Mouse (Mus musculus) skeletal muscle tissue, adult 2 months (tissue): Measurements from ENCODE around the gene Eif4enif1.
A peak's percentile ranks its signal among the peaks of the same experiment; 100 is the strongest.
"Not testable (repeated sequence)": the region's sequence is repeated elsewhere in the genome, so short reads cannot be mapped to it uniquely, and the experiment has no call there.

Source experiments
- DNase-seq: peaks from one replicate; pipeline ENCODE4 v3.0.0-alpha.2; 2012; ENCODE audit warnings: low read depth, low spot score

Gene Eif4enif1

DNA sequence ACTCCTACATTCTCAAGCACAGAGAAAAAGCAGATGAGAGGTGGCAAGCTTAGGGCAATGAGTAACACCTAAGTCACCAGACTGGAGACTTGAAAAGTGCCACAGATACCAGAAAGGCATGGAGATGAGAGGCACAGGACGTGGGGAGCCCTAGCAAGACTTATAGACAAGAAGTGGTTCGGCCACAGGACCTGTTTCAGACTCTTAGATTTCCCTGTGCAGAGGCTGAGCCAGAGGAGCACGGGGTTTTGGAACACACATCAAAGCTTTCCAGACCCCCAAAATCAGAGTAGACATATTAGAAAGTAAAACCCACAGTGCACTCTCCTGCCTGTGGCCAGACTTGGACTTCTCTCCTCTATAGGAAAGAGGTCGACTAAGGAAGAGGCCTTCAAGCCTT, 20.9 kb upstream of the Eif4enif1 start:
- DNase-seq, result not testable (repeated sequence)

DNA sequence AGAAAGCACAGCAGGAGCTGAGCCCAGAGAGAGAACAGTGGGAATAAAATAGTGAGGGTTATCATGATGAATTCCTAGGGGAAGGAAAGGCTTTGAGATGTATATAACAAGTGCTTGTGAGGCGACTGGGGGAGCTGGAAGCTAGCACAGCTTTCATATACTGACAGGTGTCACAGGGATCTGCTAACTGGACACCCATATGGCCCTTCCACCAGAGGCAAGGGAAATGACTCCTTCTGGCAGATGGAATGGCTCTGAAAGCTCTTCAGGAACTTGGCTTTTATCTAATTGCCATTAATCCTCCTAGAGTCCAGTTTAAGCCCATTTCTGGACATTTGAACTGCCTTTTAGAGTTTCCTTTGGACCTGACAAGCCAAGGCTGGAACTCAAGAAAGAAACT, 20.2 kb upstream of the Eif4enif1 start:
- not testable (repeated sequence) for DNase-seq

DNA sequence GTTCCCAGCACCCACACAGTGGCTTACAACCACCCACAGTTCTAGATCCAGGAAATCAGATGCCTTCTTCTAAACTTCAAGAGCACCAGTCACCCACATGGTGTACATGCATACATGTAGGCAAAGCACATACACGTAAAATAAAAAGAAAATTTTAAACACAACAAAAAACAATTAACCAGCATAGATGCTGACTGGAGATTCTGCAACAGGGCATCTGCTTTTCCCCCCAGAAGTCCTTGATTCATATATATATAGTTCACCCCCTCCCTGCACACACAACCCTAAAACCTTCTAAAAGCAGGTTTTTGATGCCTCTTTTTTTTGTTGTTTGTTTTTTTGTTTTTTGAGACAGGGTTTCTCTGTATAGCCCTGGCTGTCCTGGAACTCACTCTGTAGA, 19.5 kb upstream of the Eif4enif1 start:
- DNase-seq, result not testable (repeated sequence)

DNA sequence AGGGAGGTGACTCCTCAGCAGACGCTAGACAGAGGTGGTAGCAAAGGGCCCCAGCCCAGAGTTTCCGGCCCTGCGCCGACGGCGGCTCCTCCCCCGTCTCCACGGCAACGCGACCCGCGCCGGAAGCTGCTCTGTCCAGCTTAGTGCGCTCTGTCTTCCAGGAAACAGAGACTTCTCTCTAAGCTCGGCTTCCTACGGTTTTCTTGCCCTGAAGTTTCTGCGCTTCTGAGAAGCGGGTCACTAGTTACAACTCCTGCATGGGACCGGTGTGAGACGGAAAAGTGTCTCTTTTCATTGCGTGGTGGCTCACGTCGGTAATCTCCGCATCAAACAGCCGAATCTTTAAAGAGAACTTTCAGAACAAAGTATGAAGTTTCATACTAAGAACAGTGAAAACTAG, 8.8 kb upstream of the Eif4enif1 start, which contains the start of gene Sfi1:
Sfi1 (minus strand) TSS at position 101 of the 400 bp plus-strand sequence.
- DNase-seq, result no peak

DNA sequence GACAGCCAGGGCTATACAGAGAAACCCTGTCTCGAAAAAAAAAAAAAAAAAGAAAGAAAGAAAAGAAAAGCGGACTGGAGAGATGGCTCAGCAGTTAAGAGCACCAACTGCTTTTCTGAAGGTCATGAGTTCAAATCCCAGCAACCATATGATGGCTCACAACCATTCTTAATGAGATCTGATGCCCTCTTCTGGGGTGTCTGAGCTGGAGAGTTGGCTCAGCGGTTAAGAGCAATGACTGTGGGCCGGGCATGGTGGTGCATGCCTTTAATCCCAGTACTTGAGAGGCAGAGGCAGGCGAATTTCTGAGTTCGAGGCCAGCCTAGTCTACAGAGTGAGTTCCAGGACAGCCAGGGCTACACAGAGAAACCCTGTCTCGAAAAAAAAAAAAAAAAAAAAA, 1.6 kb upstream of the Eif4enif1 start:
- DNase-seq, result not testable (repeated sequence)

DNA sequence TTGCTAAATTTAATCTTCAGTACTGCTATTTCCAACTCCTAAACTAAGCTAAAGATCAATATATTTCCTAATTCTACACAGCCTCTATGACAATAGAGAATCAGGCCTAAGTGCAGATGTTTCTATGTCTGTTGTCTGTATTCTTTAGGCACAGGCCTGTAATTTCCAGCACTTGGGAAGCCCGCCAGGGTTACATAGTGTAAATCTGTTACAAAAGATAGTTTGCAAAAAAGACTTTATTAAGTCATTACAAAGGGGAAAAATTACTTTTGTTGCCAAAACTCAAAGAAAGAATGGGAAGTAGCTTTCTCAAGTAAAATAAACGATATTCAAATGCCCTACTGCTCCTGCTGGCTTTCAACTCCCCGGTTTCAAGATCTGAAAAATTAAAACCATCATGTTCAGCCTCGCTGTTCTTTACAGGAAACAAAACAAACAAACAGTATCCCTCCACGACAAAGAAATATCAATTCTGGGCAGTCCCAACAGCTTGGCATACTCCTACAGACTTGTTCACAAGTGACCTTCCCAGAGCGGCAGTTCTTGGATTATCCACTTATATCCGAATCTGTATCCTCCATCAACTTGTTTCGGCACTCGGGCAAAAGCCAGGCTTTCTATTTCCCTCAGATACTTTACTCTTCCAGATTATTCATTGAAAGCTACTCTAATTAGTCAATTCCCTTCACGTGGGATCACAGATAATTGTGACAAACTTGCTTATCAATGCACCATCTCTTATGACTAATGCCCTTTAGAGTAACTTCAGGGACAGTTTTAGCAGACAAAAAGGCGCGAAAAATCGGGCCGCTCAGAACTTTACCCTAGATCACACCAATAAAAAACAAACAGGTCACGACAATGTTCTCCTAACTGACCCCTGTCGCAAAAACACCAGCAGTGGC, 614 bp upstream of the Eif4enif1 start:
- DNase-seq, result no peak

DNA sequence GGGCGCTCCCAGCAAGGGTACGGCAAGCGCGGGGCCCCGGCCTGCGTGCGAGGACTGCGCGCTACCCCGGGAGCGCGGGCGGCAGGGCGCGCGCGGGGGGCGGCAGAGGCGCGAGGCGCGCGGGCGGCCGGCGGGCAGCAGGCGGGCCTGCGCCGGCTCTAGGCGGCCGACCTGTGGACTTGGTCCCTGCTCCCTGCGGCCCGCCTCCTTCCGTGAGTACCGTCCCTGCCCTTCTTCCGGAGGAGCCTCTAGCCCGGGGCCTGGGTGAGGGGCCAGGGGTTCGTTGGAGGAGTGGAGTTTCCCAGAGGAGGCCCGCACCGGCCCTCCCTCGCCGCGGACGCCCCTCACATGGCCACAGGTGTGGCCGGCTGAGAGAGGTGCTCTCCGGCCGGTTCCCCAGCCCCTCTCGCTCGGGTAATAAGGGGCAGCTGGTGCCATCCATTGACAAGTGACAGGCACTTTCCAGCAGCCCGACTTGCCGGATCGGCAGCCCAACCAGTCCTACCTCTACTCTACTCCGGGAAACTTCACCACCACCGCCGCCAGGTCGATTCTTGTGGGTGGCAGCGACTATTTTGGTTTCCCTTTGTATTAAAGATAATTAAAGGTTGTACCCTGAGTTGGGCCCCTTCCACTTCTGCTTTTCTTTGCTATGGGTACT, 719 bp downstream of the Eif4enif1 start:
- DNase-seq, result peak; percentile 15

DNA sequence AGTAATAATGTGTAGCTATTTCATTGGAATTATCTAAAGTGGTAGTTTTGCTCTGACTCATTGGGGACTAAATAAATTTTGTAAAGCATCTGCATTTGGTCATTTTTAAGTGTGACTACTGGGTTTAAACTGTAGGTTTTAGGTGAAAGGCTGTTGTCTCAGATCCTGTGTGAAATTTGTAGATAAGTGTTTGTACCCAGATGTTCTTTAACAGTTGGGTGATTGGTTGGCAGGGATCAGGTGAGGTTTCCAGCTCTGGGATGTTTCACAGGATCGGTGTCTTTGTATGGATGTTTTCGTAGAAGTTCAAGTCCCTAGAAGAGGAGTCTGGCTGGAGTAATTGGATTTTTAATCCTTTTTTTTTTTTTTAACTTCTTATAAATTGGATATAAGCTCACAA, 1.6 kb downstream of the Eif4enif1 start:
- no peak for DNase-seq

DNA sequence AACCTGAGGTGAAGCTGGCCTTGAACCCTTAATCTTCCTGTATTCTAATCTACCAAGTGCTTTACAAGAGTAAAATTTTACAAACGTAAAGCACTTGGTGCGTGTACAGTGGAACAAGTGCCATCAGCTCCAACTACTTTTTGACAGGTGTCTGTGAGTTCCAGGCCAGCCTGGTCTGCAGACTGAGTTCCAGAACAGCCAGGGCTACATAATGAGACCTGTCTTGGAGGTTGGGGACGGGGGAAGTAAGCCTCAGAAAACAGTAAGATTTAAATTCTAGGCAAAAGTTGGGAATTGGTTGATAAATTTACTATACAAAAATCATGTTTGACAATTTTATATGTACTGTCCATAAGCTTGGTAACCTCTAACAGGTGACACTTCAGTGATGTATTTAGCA, 3.0 kb downstream of the Eif4enif1 start:
- DNase-seq, result no peak

DNA sequence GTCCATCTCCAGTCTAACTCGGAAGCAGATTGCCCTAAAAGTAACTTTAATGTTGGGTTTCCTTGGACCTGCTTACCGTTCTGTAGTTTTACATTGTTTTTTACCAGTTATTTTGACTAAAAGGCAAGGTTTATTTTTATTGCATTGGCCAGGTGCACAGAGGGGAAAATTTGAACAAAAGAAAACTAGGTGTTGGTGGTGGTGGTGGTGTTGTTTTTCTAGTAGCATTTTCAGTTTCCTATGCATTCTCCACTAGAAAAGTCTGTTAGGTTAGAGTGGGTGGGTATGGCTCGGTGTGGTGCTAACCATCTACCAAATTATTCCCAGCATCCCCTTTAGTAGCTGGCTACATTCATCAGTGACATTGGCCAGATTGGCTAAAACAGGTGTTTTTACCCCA, 4.6 kb downstream of the Eif4enif1 start:
- DNase-seq, result no peak

DNA sequence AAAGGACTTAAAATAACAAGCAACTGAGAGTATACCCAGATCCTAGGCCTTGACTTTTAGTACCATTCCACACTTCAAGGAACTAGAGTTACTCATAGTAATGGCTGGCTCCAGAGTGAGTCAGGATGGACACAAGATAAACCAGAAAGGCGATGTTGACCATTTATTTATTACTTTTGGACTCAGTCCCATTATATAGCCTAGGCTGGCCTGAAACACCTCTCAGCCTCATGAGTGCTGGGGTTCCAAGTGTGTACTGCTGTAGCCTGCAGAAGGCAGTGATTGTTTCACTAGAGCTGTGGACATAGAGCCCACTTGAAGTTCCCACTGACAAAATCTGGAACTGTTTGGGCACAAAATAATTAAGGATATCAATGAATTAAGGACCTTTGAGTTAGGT, 10.3 kb downstream of the Eif4enif1 start:
- no peak for DNase-seq

DNA sequence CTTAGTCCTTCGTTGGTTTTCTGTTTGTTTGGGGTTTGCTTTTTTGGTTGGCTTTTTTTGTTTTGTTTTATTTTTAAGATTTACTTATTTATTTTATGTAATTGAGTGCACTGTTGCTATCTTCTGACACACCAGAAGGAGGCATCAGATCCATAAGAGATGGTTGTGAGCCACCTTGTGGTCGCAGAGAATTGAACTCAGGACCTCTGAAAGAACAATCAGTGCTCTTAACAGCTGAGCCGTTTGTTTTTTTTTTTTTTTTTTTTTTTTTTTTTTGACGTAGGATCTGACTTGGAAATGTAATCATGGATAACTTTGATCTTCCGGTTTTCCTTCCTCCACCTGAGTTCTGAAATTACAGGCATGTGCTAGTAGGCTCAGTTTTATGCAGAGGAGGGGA, 20.9 kb downstream of the Eif4enif1 start:
- DNase-seq, result no peak

DNA sequence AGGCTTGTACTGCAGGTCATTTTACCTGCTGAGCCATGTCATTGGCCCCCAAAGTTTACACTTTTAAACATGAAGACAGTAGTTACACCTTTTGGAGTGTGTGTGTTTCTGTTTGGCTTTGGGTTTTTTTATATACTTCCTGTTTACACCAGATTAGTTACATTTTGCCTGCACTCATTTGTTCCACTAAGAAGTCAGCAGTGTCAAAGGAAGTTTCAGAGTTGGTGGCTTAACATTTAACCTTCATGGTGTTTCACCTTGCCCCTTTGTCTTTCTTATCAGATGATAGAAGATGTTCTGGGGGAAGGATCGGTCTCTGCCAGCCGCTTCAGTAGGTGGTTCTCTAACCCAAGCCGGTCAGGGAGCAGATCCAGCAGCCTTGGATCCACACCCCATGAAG, 24.9 kb downstream of the Eif4enif1 start:
- no peak for DNase-seq

DNA sequence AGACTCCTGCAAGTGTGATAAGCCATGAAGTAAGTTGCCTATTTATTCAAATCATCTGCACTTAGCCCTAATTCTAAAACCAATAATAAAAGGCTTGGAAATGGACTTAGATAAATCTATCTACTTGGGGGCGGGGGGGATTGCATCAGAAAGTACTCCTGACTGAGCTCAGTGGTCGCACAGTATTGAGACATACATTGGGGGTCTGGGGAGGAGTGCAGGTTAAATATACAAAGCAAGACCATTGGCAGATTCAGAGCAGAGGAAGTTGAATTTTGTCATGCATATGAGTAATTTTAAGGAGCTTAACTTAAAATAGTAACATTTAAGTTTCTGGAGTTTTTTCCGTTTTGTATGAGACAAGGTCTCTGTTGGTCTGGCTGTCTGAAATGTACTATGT, 30.1 kb downstream of the Eif4enif1 start:
- no peak for DNase-seq

DNA sequence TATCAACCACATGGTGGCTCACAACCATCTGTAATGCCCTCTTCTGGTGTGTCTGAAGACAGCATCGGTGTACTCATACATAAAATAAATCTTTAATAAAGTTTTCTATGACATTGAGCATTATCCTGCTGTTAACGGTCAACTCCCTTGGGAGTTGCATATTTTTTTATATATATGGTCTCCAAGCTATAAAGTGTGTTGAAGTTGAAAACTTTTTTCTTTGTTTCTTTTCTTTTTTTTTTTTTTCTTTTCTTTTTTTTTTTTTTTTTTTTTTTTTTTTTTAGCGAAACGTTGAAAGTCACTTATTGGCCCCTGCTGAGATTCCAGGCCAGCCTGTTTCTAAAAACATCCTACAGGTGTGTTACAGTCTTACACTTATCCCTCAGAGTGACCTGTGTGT, 31.5 kb downstream of the Eif4enif1 start:
- no peak for DNase-seq

DNA sequence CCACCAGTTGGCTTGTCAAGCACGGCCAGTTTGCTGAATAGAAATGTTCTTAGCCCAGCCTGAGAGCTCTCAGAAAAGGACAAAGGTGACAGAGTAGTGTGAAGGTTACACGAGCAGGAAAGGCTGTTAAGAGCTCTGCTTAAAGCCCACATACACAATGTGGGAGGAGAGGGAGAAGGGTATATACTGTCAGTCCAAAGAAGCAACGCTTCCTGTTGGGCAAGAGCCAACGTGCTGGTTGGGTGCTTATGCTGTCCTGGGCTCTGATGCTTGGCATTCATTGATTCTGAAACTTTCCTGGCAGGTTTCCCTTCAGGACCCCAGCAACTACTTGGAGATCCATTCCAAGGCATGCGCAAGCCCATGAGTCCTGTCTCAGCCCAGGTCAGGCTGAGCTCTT, 33.1 kb downstream of the Eif4enif1 start:
- no peak for DNase-seq

DNA sequence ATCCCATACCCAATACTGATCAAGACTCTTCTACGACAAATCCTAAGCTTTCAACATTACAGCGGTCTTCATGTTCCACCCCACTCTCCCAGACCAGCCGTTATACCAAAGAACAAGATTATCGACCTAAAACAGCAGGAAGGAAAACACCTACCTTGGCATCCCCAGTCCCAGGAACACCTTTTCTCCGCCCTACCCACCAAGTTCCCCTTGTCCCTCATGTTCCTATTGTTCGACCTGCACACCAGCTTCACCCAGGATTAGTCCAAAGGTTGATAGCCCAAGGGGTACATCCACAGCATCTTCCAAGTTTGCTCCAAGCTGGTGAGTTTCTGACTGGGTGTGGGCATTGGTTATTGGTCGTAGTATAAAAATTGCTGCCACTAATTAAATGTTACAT, 40.2 kb downstream of the Eif4enif1 start:
- DNase-seq, result no peak

DNA sequence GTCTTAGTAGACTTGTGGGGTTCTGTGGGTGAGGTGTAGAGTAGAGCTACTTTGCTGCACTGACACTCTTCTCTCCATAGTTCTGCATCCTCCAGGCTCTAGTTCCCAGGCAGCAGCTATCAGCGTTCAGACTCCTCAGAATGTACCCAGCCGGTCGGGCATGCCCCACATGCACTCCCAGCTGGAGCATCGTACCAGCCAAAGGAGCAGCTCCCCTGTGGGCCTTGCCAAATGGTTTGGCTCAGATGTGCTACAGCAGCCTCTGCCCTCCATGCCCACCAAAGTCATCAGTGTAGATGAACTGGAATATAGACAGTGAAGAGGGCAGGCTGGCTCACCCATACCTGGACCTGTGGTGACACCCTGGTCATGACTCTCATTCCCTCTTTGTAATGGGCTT, 41.6 kb downstream of the Eif4enif1 start:
- no peak for DNase-seq

DNA sequence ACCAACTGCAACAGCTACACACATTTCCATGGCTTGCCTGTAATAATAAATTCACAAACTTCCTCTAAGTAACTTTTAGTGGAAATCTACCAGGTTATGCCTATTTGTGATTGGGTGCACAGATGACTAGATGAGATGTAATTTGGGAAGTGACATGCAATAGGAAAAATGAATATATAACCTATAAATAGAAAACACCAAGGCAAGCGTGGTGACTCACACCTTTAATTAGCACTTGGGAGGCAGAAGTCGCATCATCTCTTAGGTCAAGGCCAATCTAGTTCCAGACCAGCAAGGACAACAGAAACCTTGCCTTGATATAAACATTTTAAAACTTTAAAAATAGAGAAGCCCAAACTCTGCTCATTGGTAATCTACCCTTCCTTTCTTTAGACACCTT, 45.2 kb downstream of the Eif4enif1 start:
- DNase-seq, result peak; percentile 72

DNA sequence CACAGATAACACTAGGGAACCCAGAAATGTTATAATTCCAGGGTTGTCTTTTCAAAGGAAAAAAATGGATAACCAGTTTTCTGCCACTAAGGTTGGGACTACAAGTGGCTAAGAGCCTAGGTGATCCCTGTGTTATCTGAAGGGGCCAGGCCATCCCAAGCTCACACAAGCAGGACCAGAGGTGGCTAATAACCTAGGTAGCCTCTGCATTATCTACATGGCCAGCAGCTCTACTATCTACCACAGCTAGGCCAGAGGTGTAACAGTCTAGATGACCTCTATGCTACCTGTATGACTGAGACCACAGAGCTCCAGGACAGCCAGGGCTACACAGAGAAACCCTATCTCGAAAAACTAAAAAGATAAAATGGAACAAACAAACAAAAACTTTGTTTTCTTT, 57.3 kb downstream of the Eif4enif1 start:
- no peak for DNase-seq

DNA sequence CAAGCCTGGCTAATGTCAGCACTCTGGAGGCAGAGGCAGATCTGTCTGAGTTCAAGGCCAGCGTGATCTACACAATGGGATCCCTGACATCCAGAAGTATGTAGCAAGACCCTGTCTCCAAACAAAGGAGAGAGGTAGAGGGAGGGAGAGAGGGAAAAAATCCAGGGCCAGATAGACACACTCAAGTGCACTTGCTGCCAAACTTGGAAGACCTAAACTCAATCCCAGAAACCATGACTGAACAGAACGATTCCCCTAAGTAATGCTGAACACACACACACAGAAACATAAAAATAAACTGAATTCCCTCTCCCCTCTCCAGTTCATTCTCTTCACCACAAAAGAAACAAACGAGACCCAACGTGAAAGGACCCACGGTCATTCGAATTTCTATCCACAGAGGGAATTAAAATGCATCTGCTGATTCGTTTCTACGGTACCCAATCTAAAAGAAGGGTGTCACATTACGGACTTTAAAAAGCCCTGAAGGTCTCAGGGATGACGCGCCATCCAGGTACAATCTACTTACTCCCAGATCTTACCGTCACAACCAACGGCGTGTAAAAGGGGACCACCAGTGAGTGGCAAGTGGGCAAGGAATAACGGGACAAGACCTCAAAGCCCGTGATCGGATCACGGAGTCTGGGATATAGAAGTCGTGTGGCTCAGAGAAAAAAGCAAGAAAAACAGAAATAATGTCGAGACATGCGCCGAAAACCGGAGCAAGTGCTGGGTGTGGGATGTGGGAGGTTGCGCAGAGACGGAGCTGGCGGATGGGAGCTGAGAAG, 63.3 kb downstream of the Eif4enif1 start:
- no peak for DNase-seq

DNA sequence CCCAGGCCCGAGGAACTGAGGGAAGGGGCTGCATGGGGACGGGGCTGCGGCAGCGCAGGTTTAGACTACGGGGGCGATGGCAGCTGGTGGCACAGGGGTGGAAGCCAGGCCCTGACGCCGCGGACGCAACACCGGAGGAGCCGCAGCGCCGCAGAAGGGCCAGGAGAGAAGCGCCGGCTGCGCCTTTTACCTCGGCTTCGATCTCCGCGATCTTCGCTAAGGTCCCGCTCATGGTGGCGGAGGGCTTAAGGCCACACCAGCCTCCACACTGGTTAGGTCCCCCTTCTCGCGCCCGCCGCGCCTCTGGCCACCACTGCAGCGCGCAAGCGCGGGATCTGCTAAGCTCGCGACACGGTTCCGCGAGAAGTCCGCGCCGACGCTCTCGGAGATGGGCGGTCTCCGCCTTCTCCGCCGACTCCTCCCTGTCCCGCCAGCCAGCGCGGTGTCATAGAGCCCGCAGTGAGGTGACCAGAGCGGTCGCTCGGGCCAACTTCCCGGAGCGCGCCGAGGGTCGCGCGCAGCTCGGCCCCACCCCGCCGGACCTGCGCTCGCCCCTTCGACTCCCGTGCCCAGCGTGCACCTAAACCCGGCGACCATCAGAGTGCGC, 64.0 kb downstream of the Eif4enif1 start, which contains the start of gene Drg1:
Drg1 (minus strand) TSS at position 337 of the 607 bp plus-strand sequence.
- DNase-seq, result peak; percentile 96
